Mouse (Mus musculus) hindbrain, embryonic 10.5 days (tissue): Measurements from ENCODE around the gene Tlnrd1. TPM values are rescaled to one million over a fixed set of nuclear protein-coding genes. Genes with fewer than 3 reads are reported as not detected.

Experiments used
- DNase-seq: peaks from one replicate; pipeline ENCODE4 v3.0.0-alpha.2; 2017; ENCODE audit warnings: low spot score
- H3K27ac ChIP-seq: fragments of 300-500 bp; sonication (generic); 2 replicates; pipeline ENCODE4 v1.5.1; 2016; ENCODE audit warnings: mild to moderate bottlenecking, moderate library complexity
- H3K27me3 ChIP-seq: fragments of 300-500 bp; sonication (generic); 2 replicates; pipeline ENCODE4 v1.6.1; 2016; ENCODE audit warnings: mild to moderate bottlenecking; ENCODE audit not compliant: poor library complexity, insufficient read depth, severe bottlenecking
- H3K36me3 ChIP-seq: fragments of 300-500 bp; sonication (generic); 2 replicates; pipeline ENCODE4 v1.6.1; 2016; ENCODE audit warnings: mild to moderate bottlenecking, moderate library complexity
- H3K4me1 ChIP-seq: fragments of 300-500 bp; sonication (generic); replicated peaks from 2 replicates; pipeline ENCODE4 v1.6.1; 2016; ENCODE audit warnings: mild to moderate bottlenecking
- H3K4me3 ChIP-seq: fragments of 300-500 bp; sonication (generic); 2 replicates; pipeline ENCODE4 v1.5.1; 2016; ENCODE audit warnings: mild to moderate bottlenecking, moderate library complexity
- H3K9me3 ChIP-seq: fragments of 300-500 bp; sonication (generic); 2 replicates; pipeline ENCODE4 v1.6.1; 2016; ENCODE audit warnings: mild to moderate bottlenecking, moderate library complexity
- WGBS: fragments of 180-500 bp; shearing (Covaris S2); methylation state at CpG from one replicate; pipeline ENCODE4 v1.1.7; 2016; 5-methylcytosine and 5-hydroxymethylcytosine counted together
- polyA plus RNA-seq: library from polyadenylated mRNA; unstranded; fragments of >200 nt; fragmentation: Nextera tagmentation; extraction: Ambion mirVana; gene quantifications from 2 replicates; pipeline ENCODE4 v1.2.1, GENCODE M21; 2016

Gene Tlnrd1
- polyA plus RNA-seq, 1 experiment from 2014 or later = 15.2 TPM

DNA sequence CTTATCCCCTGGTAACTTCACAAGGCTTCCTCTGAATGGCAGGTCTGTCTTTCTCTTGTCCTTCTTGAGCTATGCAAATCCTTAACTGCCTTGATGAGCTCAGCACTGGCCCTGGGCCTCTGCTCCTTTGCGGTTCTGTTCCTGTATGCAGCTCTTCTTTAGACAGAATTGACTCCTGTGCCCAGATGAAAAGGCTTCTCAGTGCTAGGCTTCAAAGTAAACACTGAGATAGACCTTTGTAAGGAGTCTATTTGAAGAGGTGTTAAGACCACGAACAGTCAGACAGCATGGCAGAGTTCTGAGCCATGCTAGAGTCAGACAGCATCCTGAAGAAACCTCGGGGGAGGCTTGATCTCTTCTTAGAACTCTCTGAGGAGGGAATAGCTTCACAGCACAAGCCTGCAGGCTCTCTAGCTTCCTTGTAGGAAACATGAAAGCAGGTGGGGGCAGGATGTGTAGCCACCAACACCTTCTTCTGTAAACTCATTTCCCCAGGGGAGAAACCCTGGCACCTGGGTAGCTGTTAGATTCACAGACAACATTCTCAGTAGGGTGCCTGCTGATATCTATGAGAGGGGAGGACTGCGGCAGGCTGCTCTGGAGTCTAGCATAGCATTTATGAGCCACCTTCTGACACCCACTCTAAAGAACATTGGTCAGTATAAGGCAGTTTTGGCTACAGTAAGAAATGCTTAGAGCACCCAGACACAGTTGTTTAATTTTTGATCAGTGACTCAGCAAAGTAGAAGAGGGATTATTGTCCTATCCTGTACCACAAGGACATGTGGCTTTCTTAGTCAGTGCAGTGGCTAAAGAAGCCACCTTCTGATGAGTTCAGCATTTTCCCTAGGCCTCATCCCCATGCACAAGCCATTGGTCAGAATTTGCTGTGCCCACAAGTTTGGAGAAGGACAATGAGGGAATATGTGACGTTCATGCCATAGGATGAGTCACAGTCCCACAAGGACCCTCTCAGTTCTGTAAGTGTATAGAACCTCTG, 31.4 kb downstream of the Tlnrd1 start:
- peaks cover 11% of the 10 kb centered on the region for H3K4me1 ChIP-seq
- peak overlapping the region; percentile 56; the same call in 1 of the 2 replicates for H3K27ac ChIP-seq
- 41% methylated on average over 5 of the region's 5 CpGs for WGBS
- no peaks in the 10 kb centered on the region for H3K36me3 ChIP-seq
- no peaks in the 10 kb centered on the region for H3K27me3 ChIP-seq
- no peak overlapping the region for H3K4me3 ChIP-seq
- H3K9me3 ChIP-seq = no peaks in the 10 kb centered on the region
- DNase-seq = no peak

DNA sequence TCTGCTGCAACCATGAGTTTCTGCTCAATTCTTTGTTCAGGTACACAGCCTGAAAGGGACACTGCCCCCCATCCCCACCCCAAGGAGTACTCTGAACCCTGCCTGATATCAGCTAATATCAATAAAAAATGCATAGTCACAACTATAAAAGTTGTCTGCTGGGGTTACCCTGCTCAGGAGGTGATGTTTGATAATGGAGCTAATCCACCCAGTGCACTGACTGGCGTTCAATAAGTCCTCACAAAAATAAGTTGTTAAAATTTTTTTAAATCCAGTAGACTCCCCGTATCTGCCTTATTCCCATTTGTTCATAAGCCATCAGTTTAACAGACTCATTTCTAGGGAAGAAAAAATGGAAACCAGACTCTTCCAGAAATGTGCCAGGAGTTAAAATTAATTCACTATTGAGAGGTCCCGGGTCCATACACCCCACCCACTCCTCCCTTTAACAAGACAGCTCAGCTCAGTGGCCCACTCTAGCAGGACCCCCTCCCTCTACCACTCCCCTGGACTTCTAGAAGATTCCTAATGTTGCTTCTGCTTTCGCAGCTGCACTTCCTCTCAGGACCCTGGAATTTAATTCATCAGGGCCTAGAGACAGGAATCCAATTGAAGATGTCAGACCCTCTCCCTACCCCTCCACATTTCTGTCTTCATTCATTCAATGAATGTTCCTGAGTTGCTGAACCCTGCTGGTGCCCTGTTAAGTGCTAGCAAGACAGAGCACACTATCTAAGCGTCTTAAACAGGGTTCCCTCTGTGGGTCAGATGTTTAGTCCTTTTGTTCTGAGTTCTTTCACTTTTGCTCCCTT, 32.3 kb downstream of the Tlnrd1 start:
- H3K36me3 ChIP-seq = no peaks in the 10 kb centered on the region
- no peak for DNase-seq
- H3K9me3 ChIP-seq = no peaks in the 10 kb centered on the region
- H3K27ac ChIP-seq = no peak overlapping the region
- no peak overlapping the region for H3K4me3 ChIP-seq
- no peaks in the 10 kb centered on the region for H3K27me3 ChIP-seq
- WGBS = 61% methylated on average over 5 of the region's 5 CpGs
- peaks cover 18% of the 10 kb centered on the region for H3K4me1 ChIP-seq

DNA sequence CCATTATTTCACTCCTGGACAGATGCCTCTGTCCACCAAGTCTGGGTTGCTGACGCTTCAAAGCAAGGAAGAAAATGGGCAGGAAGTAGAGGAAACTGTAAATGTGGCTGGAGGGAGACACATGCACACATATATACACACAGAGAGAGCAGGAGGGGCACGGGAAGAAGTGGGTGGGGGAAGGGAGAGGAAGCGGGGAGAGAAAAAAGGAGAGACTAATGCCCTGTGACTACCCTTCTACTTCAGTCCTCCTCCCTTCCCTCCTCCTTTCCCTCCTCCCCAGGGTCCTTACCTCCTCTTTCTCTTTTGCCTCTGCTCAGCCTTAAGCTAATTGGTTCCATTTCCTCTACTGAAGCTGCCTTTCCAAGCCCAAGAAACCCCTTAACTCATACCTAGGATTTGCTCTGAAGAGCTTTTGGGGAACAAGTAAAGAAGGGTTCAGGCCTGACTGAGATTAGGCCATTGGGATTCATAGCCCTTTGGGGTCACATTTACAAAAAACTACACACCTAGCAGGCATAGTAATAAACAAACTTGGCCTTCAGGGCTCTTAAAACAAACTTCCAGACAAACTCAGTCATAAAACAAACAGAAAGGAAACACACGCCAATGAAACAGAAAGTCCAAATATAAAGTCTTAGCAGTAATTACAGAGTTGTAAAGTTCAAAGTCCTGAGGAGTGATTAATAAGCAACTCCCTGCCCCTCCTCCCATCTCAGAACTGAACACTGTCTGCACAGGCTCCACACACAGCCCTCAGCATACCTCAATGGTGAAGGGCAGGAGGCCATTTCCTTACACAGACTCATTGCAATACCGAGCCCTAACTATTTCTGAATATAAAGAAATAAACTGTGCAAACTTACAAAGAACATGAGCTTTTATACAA, 36.7 kb downstream of the Tlnrd1 start:
- Histone ChIP-seq H3K9me3 (no peaks in the 10 kb centered on the region), H3K27me3 (no peaks in the 10 kb centered on the region), H3K36me3 (no peaks in the 10 kb centered on the region), H3K4me1 (peaks cover 19% of the 10 kb centered on the region), H3K27ac (peak overlapping the region; percentile 40; the same call in 1 of the 2 replicates), H3K4me3 (no peak overlapping the region)
- no peak for DNase-seq
- 62% methylated on average over 5 of the region's 5 CpGs for WGBS

DNA sequence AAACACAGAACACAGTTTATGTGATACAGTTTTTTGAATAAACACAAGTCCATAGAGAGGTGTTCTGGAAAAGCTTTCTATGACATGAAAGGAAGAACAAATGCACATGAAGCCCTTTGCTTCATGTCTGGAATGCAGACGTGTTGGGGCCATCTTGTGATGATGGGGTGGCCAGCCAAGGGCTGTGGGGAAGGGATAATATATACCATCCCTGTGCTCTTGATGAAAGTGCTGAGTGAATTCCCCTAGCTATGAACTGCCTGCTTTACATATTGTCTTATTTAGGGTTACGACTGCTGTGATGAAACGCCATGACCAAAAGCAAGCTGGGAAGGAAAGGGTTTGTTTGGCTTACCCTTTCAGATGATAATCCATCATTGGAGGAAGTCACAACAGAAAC, 39.3 kb downstream of the Tlnrd1 start:
- Histone ChIP-seq H3K27me3 (no peaks in the 10 kb centered on the region), H3K4me1 (peaks cover 21% of the 10 kb centered on the region; the same call in 1 of the 2 replicates), H3K9me3 (no peaks in the 10 kb centered on the region), H3K27ac (no peak overlapping the region), H3K4me3 (no peak overlapping the region), H3K36me3 (no peaks in the 10 kb centered on the region)
- DNase-seq = no peak
- 81% methylated on average over 3 of the region's 3 CpGs for WGBS

DNA sequence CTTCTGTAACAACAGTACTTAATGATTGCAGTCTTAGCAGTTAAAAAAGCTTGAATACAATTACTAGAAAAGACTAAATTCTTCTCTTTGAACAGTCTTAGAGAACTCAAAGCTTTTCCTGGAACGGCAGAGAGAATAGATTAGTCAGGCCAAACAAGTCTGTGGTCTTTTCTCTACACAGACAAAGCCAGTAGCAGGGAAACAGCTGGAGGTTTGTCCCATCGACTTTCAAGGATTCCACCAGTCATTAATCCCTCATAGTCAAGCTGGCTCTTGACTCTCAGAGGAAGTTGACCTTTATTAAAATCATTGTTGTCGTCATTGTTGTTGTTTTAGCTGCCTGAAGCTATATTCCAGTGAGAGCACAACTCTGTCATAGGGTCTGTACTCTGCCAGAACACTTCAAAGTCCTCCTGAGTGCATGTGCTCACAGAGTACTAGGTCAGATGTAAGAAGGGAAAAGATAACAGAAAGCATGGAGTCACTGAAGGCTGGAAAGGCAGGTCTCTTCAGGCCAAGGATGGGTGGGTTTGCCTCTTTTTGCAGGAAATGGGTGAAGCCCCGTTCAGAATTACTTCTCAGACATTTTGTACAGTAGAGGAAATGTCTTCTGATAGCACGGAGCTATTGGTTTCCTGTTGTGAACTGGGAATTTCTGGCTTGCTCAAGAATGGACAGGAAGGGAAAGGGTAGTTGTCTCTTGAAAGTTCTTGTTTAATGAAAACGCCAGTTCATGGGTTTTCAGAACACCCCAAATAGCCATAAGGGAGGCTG, 41.4 kb downstream of the Tlnrd1 start:
- no peak for DNase-seq
- H3K4me3 ChIP-seq = no peak overlapping the region
- 57% methylated on average over 6 of the region's 6 CpGs for WGBS
- 0 out of 2 replicates have a peak overlapping the region, but pooled peaks have one; percentile 12 for H3K27ac ChIP-seq
- no peaks in the 10 kb centered on the region for H3K36me3 ChIP-seq
- peaks cover 21% of the 10 kb centered on the region; the same call in 1 of the 2 replicates for H3K4me1 ChIP-seq
- no peaks in the 10 kb centered on the region for H3K27me3 ChIP-seq
- H3K9me3 ChIP-seq = no peaks in the 10 kb centered on the region

DNA sequence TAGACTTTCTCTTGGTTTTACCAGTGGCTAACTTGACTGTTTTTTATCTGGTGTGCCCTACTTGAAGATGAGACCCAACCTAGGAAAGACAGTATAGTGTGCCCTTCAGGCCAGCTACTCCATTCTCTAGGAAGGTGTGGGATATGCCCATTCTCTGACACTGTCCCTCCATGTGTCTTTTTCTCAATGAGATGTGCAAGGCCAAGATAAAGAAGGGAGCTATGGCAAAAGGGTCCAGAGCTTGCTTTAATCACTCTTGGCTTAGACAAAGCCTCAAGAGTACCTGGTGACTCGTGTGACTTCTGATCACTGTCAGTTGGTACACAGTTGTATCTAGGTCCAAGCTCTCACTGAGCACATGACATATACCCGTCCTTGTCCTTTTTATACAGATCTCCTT, 44.0 kb downstream of the Tlnrd1 start:
- Histone ChIP-seq H3K27me3 (no peaks in the 10 kb centered on the region), H3K4me1 (peaks cover 13% of the 10 kb centered on the region; the same call in 1 of the 2 replicates), H3K9me3 (no peaks in the 10 kb centered on the region), H3K4me3 (no peak overlapping the region), H3K27ac (no peak overlapping the region), H3K36me3 (no peaks in the 10 kb centered on the region)
- no peak for DNase-seq
- WGBS = 88% methylated on average over 2 of the region's 2 CpGs

DNA sequence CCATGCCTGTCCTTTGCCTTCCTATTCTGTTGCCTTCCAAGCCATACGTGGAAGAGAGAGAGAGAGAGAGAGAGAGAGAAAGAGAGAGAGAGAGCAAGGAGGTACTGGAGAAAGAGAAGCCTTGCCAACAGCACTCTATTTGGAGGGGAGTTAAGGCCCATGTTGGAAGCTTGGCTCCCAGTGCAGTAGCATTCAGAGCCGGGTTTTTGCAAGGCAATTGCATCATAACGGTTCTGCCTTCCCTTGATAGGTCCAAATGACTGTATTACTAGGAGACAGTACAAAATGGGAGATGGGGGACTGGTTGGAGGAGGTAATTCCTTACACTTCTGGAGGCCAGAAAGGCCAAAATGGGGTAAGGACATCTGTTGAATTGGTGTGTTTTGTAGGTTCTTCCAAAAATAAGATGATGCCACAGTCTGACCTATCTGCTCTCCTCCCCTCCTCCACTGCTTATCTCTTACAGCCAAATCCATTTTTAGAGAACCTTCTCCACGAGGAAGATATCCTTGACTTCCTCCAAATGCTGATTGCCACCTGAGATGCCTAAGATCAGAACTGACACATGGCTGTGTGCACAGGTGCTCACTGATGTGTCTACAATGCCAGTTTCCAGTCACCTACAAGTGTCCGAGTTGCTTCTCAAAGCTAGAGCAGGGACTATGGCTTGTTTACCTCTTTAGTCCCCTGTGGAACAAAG, 45.4 kb downstream of the Tlnrd1 start:
- no peaks in the 10 kb centered on the region for H3K9me3 ChIP-seq
- H3K4me3 ChIP-seq = no peak overlapping the region
- DNase-seq = no peak
- WGBS = 84% methylated on average over 5 of the region's 5 CpGs
- H3K4me1 ChIP-seq = peaks cover 13% of the 10 kb centered on the region; the same call in 1 of the 2 replicates
- no peaks in the 10 kb centered on the region for H3K27me3 ChIP-seq
- no peaks in the 10 kb centered on the region for H3K36me3 ChIP-seq
- H3K27ac ChIP-seq = no peak overlapping the region

Other genes with a start within 250 kb of the Tlnrd1 start
- gene Il16, start 138.6 kb downstream of the Tlnrd1 start, polyA plus RNA-seq = 1.1 TPM in 2 replicates
- gene Cfap161, start 89.4 kb downstream of the Tlnrd1 start, polyA plus RNA-seq = 0.24 and 1.5 TPM in 2 replicates
- 73.4 and 96.5 TPM in 2 replicates for gene Mesd, start 161 bp upstream of the Tlnrd1 start, polyA plus RNA-seq
- 0.33 and 0.40 TPM in 2 replicates for gene Cemip, start 202.2 kb upstream of the Tlnrd1 start, polyA plus RNA-seq